Mouse (Mus musculus) forebrain, embryonic 16.5 days (tissue): ENCODE results near the gene Rnf123. TPM values are rescaled to one million over a fixed set of nuclear protein-coding genes. Genes with fewer than 3 reads are reported as not detected.
A peak's percentile ranks its signal among the peaks of the same experiment; 100 is the strongest.

Experiments
- ATAC-seq: fragments of 200-750 bp; cut with Nextera tagmentation; 2 replicates; pipeline ENCODE4 v1.8.0; 2017; ENCODE audit warnings: mild to moderate bottlenecking, moderate library complexity
- H3K27ac ChIP-seq: fragments of 300-500 bp; sonication (generic); 2 replicates; pipeline ENCODE4 v1.5.1; 2014; ENCODE audit warnings: low read length, control low read depth
- H3K27me3 ChIP-seq: fragments of 300-500 bp; sonication (generic); replicated peaks from 2 replicates; pipeline ENCODE4 v1.6.1; 2014; ENCODE audit warnings: low read length; ENCODE audit not compliant: control insufficient read depth, insufficient read depth
- H3K36me3 ChIP-seq: fragments of 300-500 bp; sonication (generic); 2 replicates; pipeline ENCODE4 v1.6.1; 2014; ENCODE audit not compliant: control insufficient read depth, insufficient read depth
- H3K4me1 ChIP-seq: fragments of 300-500 bp; sonication (generic); replicated peaks from 2 replicates; pipeline ENCODE4 v1.6.1; 2014; ENCODE audit warnings: low read length; ENCODE audit not compliant: control insufficient read depth, insufficient read depth
- H3K4me2 ChIP-seq: fragments of 300-500 bp; sonication (generic); 2 replicates; pipeline ENCODE4 v1.6.1; 2014; ENCODE audit warnings: mild to moderate bottlenecking, low read length, control low read depth
- H3K4me3 ChIP-seq: fragments of 300-500 bp; sonication (generic); replicated peaks from 2 replicates; pipeline ENCODE4 v1.5.1; 2014; ENCODE audit warnings: mild to moderate bottlenecking, low read length, control low read depth
- H3K9ac ChIP-seq: fragments of 300-500 bp; sonication (generic); replicated peaks from 2 replicates; pipeline ENCODE4 v1.6.1; 2014; ENCODE audit warnings: low read depth, low read length, control low read depth
- H3K9me3 ChIP-seq: fragments of 300-500 bp; sonication (generic); 2 replicates; pipeline ENCODE4 v1.6.1; 2016; ENCODE audit warnings: low read length; ENCODE audit not compliant: control insufficient read depth
- WGBS: fragments of 180-500 bp; shearing (Covaris S2); extraction: QIAGEN DNeasy Blood & Tissue Kit; methylation state at CpG from one replicate; pipeline ENCODE4 v1.1.7; 2014; 5-methylcytosine and 5-hydroxymethylcytosine counted together
- microRNA-seq: library from miRNA; unstranded; fragments of <30 nt; microRNA quantifications from one replicate; pipeline ENCODE4, GENCODE M21; 2017
- polyA plus RNA-seq: library from polyadenylated mRNA; unstranded; fragments of >200 nt; fragmentation: Nextera tagmentation; extraction: Ambion mirVana; gene quantifications from 2 replicates; pipeline ENCODE4 v1.2.1, GENCODE M21; 2015

The Rnf123 gene
- polyA plus RNA-seq, 1 experiment from 2014 or later, result 53.1 TPM

DNA sequence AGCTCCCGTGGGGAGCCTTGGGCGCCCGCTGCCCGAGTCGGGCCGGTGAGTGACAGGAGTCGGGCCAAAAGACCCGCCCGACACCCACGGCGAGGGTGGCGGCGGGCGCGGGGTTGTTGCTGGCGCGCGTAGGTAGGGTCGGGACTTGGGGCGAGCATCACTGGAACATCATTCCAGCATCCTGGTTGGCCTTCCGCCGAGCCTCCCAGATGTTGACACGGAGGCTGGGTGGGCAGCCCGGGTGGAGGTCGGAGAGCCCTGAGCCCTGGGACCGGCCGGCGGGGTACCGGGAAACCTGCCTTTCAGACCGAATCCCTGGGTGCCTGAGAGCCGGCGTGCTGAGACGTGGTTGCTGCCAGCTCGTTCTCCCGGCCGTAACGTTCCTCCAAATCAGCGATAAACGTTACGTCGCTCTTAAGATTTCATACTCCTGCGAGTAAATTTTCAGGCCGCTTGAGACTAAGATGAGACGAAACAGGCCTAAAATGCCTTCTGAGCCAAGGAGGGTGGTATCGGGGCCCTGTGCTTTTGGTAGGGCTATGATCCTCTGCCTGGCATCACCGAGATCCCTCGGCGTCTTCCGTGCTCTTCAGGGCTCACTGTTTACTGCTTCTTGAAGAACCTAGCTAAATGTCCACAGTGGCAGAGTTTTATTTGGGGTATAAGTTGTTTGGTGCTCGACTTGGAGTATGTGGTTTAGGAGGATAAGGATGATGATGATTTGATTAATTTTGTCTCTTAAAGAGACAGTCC lies 80.2 kb downstream of the Rnf123 start:
- Histone ChIP-seq H3K4me1 (peaks cover 25% of the 10 kb centered on the region), H3K9me3 (no peaks in the 10 kb centered on the region), H3K4me2 (peak overlapping the region; percentile 88), H3K4me3 (peak overlapping the region; percentile 88), H3K27me3 (no peaks in the 10 kb centered on the region; the same call in 1 of the 2 replicates), H3K9ac (peak overlapping the region; percentile 98), H3K36me3 (no peaks in the 10 kb centered on the region), H3K27ac (peak overlapping the region; percentile 94)
- WGBS, result 0% methylated on average over 50 of the region's 50 CpGs
- ATAC-seq, result peak; percentile 44

DNA sequence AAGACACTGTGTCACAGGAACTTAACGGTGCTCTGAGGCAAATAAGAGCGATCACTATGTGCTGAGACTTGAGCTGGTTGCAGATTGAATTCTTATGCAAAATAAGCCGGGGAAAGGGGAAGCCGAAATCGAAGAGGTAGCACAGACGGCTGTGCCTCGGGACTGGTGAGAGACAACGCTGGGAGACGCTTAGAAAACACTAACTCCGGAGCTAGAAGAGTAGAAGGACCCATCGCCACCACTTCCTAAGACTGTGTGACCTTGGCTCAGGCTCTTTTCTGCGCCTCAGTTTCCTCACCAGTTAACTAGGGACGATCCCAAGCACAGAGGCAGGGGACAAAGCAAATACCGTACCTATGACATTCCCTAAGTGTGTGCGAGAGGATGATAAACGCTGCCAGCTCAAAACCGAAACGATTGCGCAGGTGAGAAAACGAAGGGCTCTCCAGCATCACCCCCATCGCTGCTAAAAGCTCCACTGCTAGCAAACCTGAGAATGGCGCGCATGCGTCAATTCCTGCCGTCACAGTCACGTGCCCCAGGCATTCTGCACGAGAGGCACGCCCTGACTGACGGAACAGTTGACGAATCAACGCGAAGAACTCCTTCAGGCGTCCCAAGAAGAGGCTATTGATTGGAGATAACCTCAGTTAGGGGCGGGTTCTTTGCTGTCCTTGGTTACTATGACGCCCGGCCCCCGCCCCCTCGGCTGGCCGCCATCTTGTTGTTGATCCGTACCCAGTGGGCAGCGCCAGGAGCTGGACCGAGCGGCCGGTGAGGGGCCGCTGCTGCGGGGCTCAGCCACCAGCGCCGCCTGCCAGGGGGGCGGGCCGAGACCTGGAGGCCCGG lies 81.0 kb downstream of the Rnf123 start, which contains the start of gene Ip6k1:
Gene Ip6k1, plus strand, starts transcription at position 580 of the 849 bp plus-strand sequence.
- Histone ChIP-seq H3K9ac (peak within 1 kb of the TSS; percentile 98), H3K27me3 (no peaks in the 10 kb centered on the region; the same call in 1 of the 2 replicates), H3K9me3 (no peaks in the 10 kb centered on the region), H3K27ac (peak within 1 kb of the TSS; percentile 94), H3K4me2 (peak within 1 kb of the TSS; percentile 88), H3K4me1 (peaks cover 25% of the 10 kb centered on the region), H3K36me3 (no peaks in the 10 kb centered on the region), H3K4me3 (peak within 1 kb of the TSS; percentile 88)
- peak; percentile 100 for ATAC-seq
- WGBS, result under 1% methylated on average over 51 of the region's 51 CpGs

Small RNA genes lying within 50 kb of the gene (microRNA-seq; reads per million reads assigned to microRNA genes)
- gene Gm47303 (not detected), gene Mir7088 (not detected)

Other genes with a start within 250 kb of the Rnf123 start
- 115 and 140 TPM in 2 replicates for gene Rbm6, start 210.1 kb downstream of the Rnf123 start, polyA plus RNA-seq
- 24.8 and 25.2 TPM in 2 replicates for gene Mon1a, start 195.2 kb downstream of the Rnf123 start, polyA plus RNA-seq
- 0.91 and 1.3 TPM in 2 replicates for gene Mst1r, start 176.5 kb downstream of the Rnf123 start, polyA plus RNA-seq
- not detected in 2 replicates for gene Actl11, start 154.9 kb downstream of the Rnf123 start, polyA plus RNA-seq
- gene Camkv, start 147.7 kb downstream of the Rnf123 start, polyA plus RNA-seq, result 117 and 140 TPM in 2 replicates
- 14.2 and 17.1 TPM in 2 replicates for gene Traip, start 133.2 kb downstream of the Rnf123 start, polyA plus RNA-seq
- 3.2 and 3.7 TPM in 2 replicates for gene Uba7, start 107.8 kb downstream of the Rnf123 start, polyA plus RNA-seq
- 0.65 and 0.92 TPM in 2 replicates for gene Gm20661, start 100.3 kb downstream of the Rnf123 start, polyA plus RNA-seq
- 12.8 and 14.2 TPM in 2 replicates for gene Inka1, start 97.5 kb downstream of the Rnf123 start, polyA plus RNA-seq
- 1.2 TPM in 2 replicates for gene Cdhr4, start 90.8 kb downstream of the Rnf123 start, polyA plus RNA-seq
- gene Gm20662, start 87.0 kb downstream of the Rnf123 start, polyA plus RNA-seq, result 0.67 and 1.4 TPM in 2 replicates
- 110 and 116 TPM in 2 replicates for gene Ip6k1, start 80.8 kb downstream of the Rnf123 start, polyA plus RNA-seq
- gene Gmppb, start 34.1 kb downstream of the Rnf123 start, polyA plus RNA-seq, result 19.6 and 21.2 TPM in 2 replicates
- 2.5 and 3.4 TPM in 2 replicates for gene Amigo3, start 30.2 kb downstream of the Rnf123 start, polyA plus RNA-seq
- not detected in 2 replicates for gene Mst1, start 2.9 kb downstream of the Rnf123 start, polyA plus RNA-seq
- gene Apeh, start 11.3 kb upstream of the Rnf123 start, polyA plus RNA-seq, result 41.3 and 46.2 TPM in 2 replicates
- gene Bsn, start 107.0 kb upstream of the Rnf123 start, polyA plus RNA-seq, result 7.0 and 8.5 TPM in 2 replicates
- gene Dag1, start 180.6 kb upstream of the Rnf123 start, polyA plus RNA-seq, result 56.3 and 57.9 TPM in 2 replicates
- 139 and 158 TPM in 2 replicates for gene Nicn1, start 207.1 kb upstream of the Rnf123 start, polyA plus RNA-seq
- 22.3 and 23.8 TPM in 2 replicates for gene Amt, start 213.5 kb upstream of the Rnf123 start, polyA plus RNA-seq
- gene Rhoa, start 222.8 kb upstream of the Rnf123 start, polyA plus RNA-seq, result 282 and 351 TPM in 2 replicates
- gene Tcta, start 222.8 kb upstream of the Rnf123 start, polyA plus RNA-seq, result 34.3 and 37.6 TPM in 2 replicates